Mouse (Mus musculus): Measurements from ENCODE around the gene Radil.

Gene Radil

DNA sequence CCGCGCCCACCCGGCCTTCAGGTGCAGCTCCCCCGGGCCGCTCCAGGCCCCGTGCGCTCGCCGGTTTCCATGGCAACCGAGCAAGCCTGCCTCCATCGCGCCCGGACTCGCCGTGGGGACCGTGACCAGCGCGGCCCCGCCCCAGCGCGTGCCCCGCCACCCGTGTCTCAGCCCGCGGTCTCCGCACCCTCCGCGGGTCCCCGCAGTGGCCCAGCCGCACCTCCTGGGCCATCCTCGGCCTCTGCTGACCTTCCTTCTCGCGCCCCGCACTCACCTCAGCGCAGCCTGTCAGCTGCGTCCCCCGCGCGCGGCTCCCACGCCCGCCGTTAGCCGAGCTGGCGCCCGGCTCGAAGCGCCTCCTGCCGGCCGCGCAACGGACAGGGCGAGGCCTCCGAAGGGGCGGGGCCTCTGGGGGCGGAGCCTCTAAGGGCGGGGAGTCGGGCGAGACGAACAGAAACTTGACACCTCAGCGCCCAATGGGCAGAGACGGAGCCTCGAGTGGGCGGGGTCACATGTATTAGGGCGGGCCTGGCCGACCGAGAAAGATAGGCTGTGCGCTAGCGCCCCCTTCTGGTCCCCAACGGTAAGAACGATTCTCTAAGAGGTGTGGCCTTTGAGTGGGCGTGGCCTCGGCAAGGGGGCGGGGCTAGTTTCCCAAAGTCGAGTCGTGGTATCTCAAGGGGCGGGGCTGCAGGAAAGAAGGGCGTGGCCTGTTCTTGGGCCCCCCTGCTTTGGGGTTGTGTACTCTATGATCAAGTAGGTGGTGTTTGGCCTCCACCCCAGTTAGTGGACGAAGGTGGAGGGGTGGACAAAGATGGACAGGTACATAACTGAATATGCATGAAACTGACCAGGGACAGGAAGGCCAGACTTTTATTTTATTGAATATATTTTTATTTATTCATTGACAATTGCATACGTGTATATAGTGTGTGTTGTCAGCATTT, at the start of gene Radil:
Gene Radil (minus strand): TSS at position 393 of the 947 bp plus-strand sequence.
- DNase-seq (ENCODE audit: low spot score): peak; percentile 78

- no peak for DNase-seq (ENCODE audit: low spot score)
Measured at GRCm38 (mm10) chr5:142597648-142598390, 46.9 kb upstream of the Radil start.

GRCm38 (mm10) chr5:142596723-142597122, 45.8 kb upstream of the Radil start:
- no peak for DNase-seq (ENCODE audit: low spot score)

GRCm38 (mm10) chr5:142595698-142596097, 44.8 kb upstream of the Radil start:
- DNase-seq (ENCODE audit: low spot score): no peak

GRCm38 (mm10) chr5:142590953-142591616, 40.2 kb upstream of the Radil start:
- DNase-seq (ENCODE audit: low spot score): no peak

DNA sequence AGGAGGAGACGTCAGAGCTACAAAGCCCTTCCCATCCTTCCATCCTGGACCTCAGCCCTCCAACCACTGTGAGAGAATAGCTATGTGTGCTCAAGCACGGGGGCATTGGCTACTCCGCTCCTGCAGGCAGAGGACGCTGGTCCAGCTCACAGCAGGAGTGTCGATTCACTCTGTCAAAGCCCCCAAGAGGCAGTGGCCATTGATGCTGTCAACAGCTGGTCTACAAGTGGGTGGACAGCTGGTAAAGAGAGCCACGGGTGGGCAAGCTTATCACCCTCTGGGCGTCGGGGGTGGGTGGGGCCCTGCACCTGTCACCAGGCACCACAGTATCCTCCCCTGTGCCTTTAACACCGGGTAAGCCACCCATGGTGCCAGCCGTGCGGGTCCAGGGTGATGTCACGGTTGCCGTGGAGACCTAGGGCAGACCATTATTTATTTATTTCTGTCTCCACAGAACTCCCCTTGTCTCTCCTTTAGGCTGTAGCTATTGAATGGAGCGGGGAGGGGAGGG, 32.8 kb upstream of the Radil start:
- DNase-seq (ENCODE audit: low spot score): no peak

GRCm38 (mm10) chr5:142581517-142581916, 30.6 kb upstream of the Radil start:
- DNase-seq (ENCODE audit: low spot score): peak; percentile 24

- no peak for DNase-seq (ENCODE audit: low spot score)
Measured at GRCm38 (mm10) chr5:142578192-142578591, 27.3 kb upstream of the Radil start.

DNA sequence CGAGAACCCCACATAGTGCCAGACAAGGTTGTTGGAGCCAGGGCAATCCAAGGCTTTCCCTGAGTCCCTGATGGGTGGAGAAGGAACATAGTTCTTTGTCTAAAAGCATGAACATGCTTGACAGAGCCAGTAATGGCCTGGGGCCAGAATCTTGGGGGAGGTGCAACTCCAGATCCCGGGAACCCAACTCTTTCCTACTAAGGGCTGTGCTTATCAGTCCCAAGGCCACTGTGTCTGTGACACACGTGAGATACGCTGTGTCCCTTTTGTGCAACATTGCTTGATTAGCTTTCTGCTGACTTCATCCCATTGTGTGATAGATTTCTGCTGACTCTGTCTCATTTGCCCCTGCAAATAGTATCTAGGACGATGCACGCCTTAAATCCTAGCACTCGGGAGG, 25.9 kb upstream of the Radil start:
- no peak for DNase-seq (ENCODE audit: low spot score)

DNA sequence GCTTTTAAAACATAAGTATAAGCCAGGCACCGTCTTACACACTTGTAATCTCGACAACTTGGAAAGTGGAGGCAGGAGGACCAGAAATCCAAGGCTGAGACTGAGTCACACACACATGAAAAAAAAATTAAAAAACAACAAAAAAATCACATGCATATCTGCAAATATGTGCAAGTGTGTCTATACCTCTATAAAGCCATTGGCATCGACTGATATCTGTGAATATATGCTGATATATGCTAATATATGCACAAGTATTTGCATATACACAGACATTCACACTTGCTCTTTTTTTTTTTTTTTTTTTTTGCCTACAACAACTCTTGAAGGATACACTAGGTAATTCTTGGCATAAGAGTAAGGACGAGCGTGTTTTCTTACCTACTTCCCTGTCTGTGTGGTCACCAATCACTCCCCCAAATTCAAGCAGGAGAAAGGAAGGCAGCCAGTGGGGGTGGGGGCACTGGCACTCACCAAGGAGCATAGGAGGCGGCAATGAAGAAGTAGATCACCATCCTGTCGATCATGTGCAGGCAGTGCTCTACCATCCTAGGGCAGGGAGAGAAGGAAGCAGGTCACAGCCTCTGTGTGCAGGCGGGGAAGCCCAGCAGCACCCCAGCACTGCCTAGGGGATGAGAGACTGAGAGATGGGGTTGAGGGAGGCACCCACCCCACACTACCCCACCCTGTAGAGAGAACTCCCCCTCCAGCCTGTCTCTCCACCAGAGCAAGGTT, 23.6 kb upstream of the Radil start:
- no peak for DNase-seq (ENCODE audit: low spot score)

DNA sequence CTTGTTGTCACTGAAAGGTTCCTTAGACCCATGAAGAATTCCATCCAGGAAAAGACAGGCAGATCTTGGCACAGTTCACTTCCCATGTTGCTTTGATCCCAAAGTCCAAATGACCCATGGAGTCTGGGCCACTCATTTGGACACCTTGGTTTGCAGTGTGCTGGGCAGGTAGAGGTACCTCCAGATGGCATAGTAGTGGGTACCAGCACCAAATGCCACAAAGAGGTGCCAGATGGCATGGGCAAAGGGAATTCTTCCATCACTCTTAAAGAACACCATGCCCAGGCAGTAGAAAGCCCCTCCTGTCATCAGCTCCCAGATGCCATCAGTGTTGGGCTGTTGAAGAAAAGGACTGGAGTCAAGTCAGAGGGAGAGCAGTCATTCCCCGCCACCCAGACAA, 13.7 kb upstream of the Radil start:
- no peak for DNase-seq (ENCODE audit: low spot score)

DNA sequence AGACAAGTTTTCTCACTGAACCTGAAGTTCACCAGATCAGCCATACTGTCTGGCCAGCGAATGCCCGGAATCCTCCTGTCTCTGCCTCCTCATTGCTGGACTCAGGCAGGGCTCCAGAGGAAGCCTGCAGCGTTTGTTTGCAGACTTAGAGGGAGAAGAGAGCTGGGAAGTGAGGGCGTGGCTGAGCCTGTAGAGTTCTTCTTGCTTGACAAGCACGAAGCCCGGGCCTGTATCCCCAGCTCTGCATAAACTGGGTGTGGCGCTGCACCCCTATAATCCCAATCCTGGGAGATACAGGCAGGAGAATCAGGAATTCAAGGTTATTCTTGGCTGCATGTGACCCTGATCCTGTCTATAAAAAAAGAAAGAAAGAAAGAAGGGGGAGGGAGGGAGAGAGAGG, 9.4 kb upstream of the Radil start:
- DNase-seq (ENCODE audit: low spot score): no peak

DNA sequence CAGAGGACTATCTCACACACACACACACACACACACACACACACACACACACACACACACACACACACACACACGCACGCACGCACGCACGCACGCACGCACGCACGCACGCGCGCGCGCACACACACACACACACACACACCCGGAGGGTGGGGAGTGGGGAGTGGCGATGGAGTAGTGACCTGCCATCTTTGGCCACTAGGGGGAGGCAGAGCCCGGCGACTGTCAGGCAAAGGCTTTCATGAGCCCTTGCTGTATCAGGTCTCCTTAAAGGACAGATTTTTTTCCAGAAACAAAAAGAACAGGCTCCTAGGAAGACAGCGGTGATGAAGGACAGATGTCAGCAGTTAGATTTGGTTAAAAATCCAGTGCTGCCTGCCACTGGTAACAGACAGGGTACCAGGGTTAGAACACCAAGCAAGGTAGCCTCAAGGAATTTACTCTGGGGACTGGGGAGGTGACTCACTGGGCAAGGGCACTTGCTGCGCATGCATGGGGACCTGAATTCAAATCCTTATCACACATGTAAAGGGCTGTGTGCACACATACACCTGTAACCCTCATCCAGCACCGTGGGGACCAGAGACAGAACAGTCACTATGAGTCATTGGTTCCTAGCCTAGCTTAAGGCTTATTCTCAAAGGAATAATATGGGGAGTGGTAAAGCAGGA, 6.6 kb upstream of the Radil start:
- peak; percentile 60 for DNase-seq (ENCODE audit: low spot score)

GRCm38 (mm10) chr5:142556721-142557120, 5.8 kb upstream of the Radil start:
- DNase-seq (ENCODE audit: low spot score): no peak

GRCm38 (mm10) chr5:142555866-142556265, 5.0 kb upstream of the Radil start:
- DNase-seq (ENCODE audit: low spot score): no peak

DNA sequence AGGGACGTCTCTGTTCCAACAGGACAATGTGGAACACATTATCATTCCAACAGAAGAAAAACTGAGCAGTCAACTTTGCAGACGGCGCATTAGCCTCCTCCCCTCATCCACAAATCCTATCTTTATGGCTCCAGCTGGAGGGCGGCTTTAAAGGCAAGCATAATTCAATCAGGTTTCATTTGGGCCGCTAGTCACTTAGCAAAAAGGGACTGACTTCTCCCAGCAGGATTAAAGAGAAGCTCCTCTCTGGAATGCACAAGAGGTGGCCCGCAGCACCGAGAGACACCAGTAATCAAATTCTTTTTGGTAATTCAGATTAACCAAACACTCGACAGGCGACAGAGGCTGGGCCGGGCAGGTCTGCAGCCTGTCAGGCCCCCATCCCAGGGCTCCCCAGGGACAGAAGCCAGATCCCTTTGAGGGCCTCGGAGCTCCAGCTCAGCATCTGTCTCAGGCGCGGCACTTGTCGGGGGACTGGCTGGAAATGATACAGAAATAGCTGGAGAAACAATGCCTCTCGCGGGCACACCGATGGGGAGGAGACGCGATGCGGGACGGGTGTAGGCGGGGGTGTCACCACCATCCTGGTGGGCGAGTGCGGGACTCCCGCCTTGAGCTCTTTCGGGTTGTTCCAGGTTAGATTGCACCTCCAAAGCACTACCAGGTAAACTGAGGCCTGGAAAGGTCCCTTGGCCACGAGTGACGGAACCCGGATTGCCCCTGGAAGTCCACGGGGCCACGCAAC, 765 bp downstream of the Radil start:
- DNase-seq (ENCODE audit: low spot score): no peak

GRCm38 (mm10) chr5:142549441-142549840, 1.5 kb downstream of the Radil start:
- DNase-seq (ENCODE audit: low spot score): no peak

DNA sequence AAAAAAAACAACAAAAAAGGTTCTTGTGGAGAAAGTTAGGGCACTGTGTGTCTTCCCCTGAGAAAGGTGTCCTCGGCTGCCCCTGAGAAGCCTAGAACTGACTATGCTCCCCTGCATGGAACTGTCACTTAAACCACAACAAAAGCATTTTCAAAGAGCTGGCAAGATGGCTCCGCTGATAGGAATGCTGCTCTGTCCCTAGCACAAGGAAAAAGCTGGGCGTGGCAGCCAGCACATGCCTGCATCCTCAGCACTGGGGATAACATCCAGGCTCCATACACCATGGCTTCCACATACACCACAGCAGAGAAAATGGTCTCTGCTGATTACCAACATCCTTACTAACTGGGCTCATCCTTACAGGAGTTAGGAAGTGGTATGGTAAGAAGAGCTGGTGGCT, 3.8 kb downstream of the Radil start:
- DNase-seq (ENCODE audit: low spot score): no peak

GRCm38 (mm10) chr5:142546344-142546743, 4.6 kb downstream of the Radil start:
- no peak for DNase-seq (ENCODE audit: low spot score)

All from c-Kit-positive CD71-positive TER-119-positive erythroid progenitor cells, embryonic 14.5 days (primary cell).